Mouse (Mus musculus): ENCODE data around the gene Vmn2r47.
"Not testable (repeated sequence)": the region's sequence is repeated elsewhere in the genome, so short reads cannot be mapped to it uniquely, and the experiment has no call there.

The Vmn2r47 gene

GRCm38 (mm10) chr7:9841225-9841624, at the start of gene Vmn2r47:
TSS of gene Vmn2r47 (minus strand) at chr7:9841325.
- DNase-seq (ENCODE audit: low spot score), result not testable (repeated sequence)

- not testable (repeated sequence) for DNase-seq (ENCODE audit: low spot score)
Measured at GRCm38 (mm10) chr7:9770471-9770870, 70.7 kb downstream of the Vmn2r47 start, which contains the start of gene Vmn2r46. TSS of gene Vmn2r46 (minus strand) at chr7:9770571.
